Mouse (Mus musculus): ENCODE data around the gene Hrct1.

GRCm38 (mm10) chr4:43728576-43728954 lies 1.6 kb downstream of the Hrct1 start:
- no peak for TF ChIP-seq GATA1 (IDR thresholded peaks at IDR 0.05; ENCODE audit: low read length)
- TF ChIP-seq TAL1 (IDR thresholded peaks at IDR 0.05; ENCODE audit: low read length) = no peak
